Mouse (Mus musculus) mouse trophoblast stem cell (cell line): ENCODE measurements around the gene Nfia.

Experiments
- in situ Hi-C, 2 experiments: fragments of 300-500 bp; cut with MseI, MboI; formaldehyde crosslinking; loops; 2 replicates in 1 of 2; 3 replicates in 1 of 2; pipeline ENCODE4 v1.15.1; 2025

Nfia gene

GRCm38 (mm10) chr4:97780666-97781435, 8.3 kb downstream of the Nfia start:
- in situ Hi-C loops: no loop called here

- in situ Hi-C loops: no loop called here
These were observed 9.5 kb downstream of the Nfia start for GRCm38 (mm10) chr4:97782069-97782468.

GRCm38 (mm10) chr4:97782497-97782896, 10.0 kb downstream of the Nfia start:
- in situ Hi-C loops: no loop called here

- in situ Hi-C loops: no loop called here
These were observed 10.7 kb downstream of the Nfia start for GRCm38 (mm10) chr4:97783073-97783879.

- in situ Hi-C loops: no loop called here
These were observed 11.7 kb downstream of the Nfia start for GRCm38 (mm10) chr4:97784236-97784635.

- in situ Hi-C loops: no loop called here
These were observed 13.2 kb downstream of the Nfia start for GRCm38 (mm10) chr4:97785547-97786271.

GRCm38 (mm10) chr4:97786571-97786970, 14.0 kb downstream of the Nfia start:
- in situ Hi-C loops: no loop called here

GRCm38 (mm10) chr4:97787515-97787914, 15.0 kb downstream of the Nfia start:
- in situ Hi-C loops: no loop called here

GRCm38 (mm10) chr4:97788537-97788936, 16.0 kb downstream of the Nfia start:
- in situ Hi-C loops: no loop called here

GRCm38 (mm10) chr4:97793931-97794330, 21.4 kb downstream of the Nfia start:
- in situ Hi-C loops: no loop called here

GRCm38 (mm10) chr4:97794865-97795264, 22.3 kb downstream of the Nfia start:
- in situ Hi-C loops: no loop called here

- in situ Hi-C loops: no loop called here
These were observed 23.4 kb downstream of the Nfia start for GRCm38 (mm10) chr4:97795957-97796356.

GRCm38 (mm10) chr4:97796505-97796904, 24.0 kb downstream of the Nfia start:
- in situ Hi-C loops: no loop called here

- in situ Hi-C loops: no loop called here
These were observed 31.3 kb downstream of the Nfia start for GRCm38 (mm10) chr4:97803791-97804190.

- in situ Hi-C loops: no loop called here
These were observed 32.1 kb downstream of the Nfia start for GRCm38 (mm10) chr4:97804638-97805037.

- in situ Hi-C loops: no loop called here
These were observed 32.7 kb downstream of the Nfia start for GRCm38 (mm10) chr4:97805255-97805654.

- in situ Hi-C loops: no loop called here
These were observed 33.6 kb downstream of the Nfia start for GRCm38 (mm10) chr4:97805896-97806808.

GRCm38 (mm10) chr4:97806924-97807323, 34.4 kb downstream of the Nfia start:
- in situ Hi-C loops: no loop called here

GRCm38 (mm10) chr4:97808885-97809284, 36.4 kb downstream of the Nfia start:
- in situ Hi-C loops: no loop called here

GRCm38 (mm10) chr4:97809582-97810295, 37.2 kb downstream of the Nfia start:
- in situ Hi-C loops: no loop called here
